Mouse (Mus musculus) megakaryocyte, embryonic 14.5 days (primary cell): ENCODE measurements around the gene Atp2c1. TPM values are rescaled to one million over a fixed set of nuclear protein-coding genes. Genes with fewer than 3 reads are reported as not detected.

Experiments used
- H3K27me3 ChIP-seq: replicated peaks from 2 replicates; pipeline ENCODE3; 2012; ENCODE audit warnings: inconsistent platforms
- H3K36me3 ChIP-seq: replicated peaks from 2 replicates; pipeline ENCODE3; 2012; ENCODE audit warnings: low read length, inconsistent platforms, mixed read lengths
- H3K4me1 ChIP-seq: 2 replicates; pipeline ENCODE4 v1.6.1; 2012; ENCODE audit warnings: inconsistent platforms
- H3K4me3 ChIP-seq: replicated peaks from 2 replicates; pipeline ENCODE3; 2012; ENCODE audit warnings: moderate library complexity, mild to moderate bottlenecking, inconsistent platforms
- H3K9me3 ChIP-seq: 2 replicates; pipeline ENCODE4 v1.6.1; 2012; ENCODE audit warnings: inconsistent platforms
- FLI1 ChIP-seq: IDR thresholded peaks from 2 replicates; pipeline ENCODE4 v1.6.1; 2012; ENCODE audit warnings: low read length, inconsistent platforms, mixed read lengths
- GATA1 ChIP-seq: IDR thresholded peaks from 3 replicates; pipeline ENCODE4 v1.6.1; 2012; ENCODE audit warnings: mixed read lengths, low read length, inconsistent platforms, borderline replicate concordance
- polyA plus RNA-seq: library from polyadenylated mRNA; stranded (reverse); fragments of >175 nt; gene quantifications from 2 replicates; pipeline ENCODE4 v1.2.3, GENCODE M21; 2012; ENCODE audit warnings: low replicate concordance; ENCODE audit not compliant: insufficient read depth

Atp2c1 gene
- polyA plus RNA-seq, 1 experiment = 4.5 TPM

GRCm38 (mm10) chr9:105494553-105495315 is 32.4 kb downstream of the Atp2c1 start:
- Histone ChIP-seq H3K9me3 (no peaks in the 10 kb centered on the region), H3K4me3 (peak overlapping the region; percentile 95), H3K27me3 (no peaks in the 10 kb centered on the region), H3K4me1 (peaks cover 60% of the 10 kb centered on the region), H3K36me3 (peaks cover 31% of the 10 kb centered on the region)
- TF ChIP-seq GATA1 (no peak), FLI1 (no peak)

- H3K4me1 ChIP-seq = peaks cover 61% of the 10 kb centered on the region
- H3K9me3 ChIP-seq = no peaks in the 10 kb centered on the region
- peaks cover 45% of the 10 kb centered on the region for H3K36me3 ChIP-seq
- TF ChIP-seq GATA1 (no peak), FLI1 (no peak)
- H3K27me3 ChIP-seq = no peaks in the 10 kb centered on the region
- H3K4me3 ChIP-seq = no peak overlapping the region
Observed at GRCm38 (mm10) chr9:105492744-105493143, 34.4 kb downstream of the Atp2c1 start.

- Histone ChIP-seq H3K9me3 (no peaks in the 10 kb centered on the region), H3K4me1 (peaks cover 60% of the 10 kb centered on the region), H3K36me3 (peaks cover 35% of the 10 kb centered on the region)
Observed at GRCm38 (mm10) chr9:105488363-105488762, 38.8 kb downstream of the Atp2c1 start.

GRCm38 (mm10) chr9:105484338-105485084 is 42.6 kb downstream of the Atp2c1 start:
- no peak for TF ChIP-seq GATA1
- no peak for TF ChIP-seq FLI1
- peaks cover 25% of the 10 kb centered on the region for H3K36me3 ChIP-seq
- peak overlapping the region; percentile 75 for H3K4me3 ChIP-seq
- peaks cover 69% of the 10 kb centered on the region for H3K4me1 ChIP-seq
- H3K27me3 ChIP-seq = no peaks in the 10 kb centered on the region
- H3K9me3 ChIP-seq = no peaks in the 10 kb centered on the region

More at GRCm38 (mm10) chr9:105488363-105488762, 38.8 kb downstream of the Atp2c1 start:
- no peak for TF ChIP-seq GATA1
- no peak for TF ChIP-seq FLI1
- H3K27me3 ChIP-seq = no peaks in the 10 kb centered on the region
- no peak overlapping the region for H3K4me3 ChIP-seq

GRCm38 (mm10) chr9:105483880-105484279 is 43.2 kb downstream of the Atp2c1 start:
- Histone ChIP-seq H3K4me3 (no peak overlapping the region), H3K9me3 (no peaks in the 10 kb centered on the region), H3K36me3 (peaks cover 19% of the 10 kb centered on the region), H3K4me1 (peaks cover 67% of the 10 kb centered on the region), H3K27me3 (no peaks in the 10 kb centered on the region)
- TF ChIP-seq FLI1 = no peak
- no peak for TF ChIP-seq GATA1

GRCm38 (mm10) chr9:105482715-105483510 is 44.2 kb downstream of the Atp2c1 start:
- peaks cover 11% of the 10 kb centered on the region for H3K36me3 ChIP-seq
- no peaks in the 10 kb centered on the region for H3K27me3 ChIP-seq
- H3K4me3 ChIP-seq = no peak overlapping the region
- peaks cover 68% of the 10 kb centered on the region for H3K4me1 ChIP-seq
- no peaks in the 10 kb centered on the region for H3K9me3 ChIP-seq
- TF ChIP-seq GATA1 (no peak), FLI1 (no peak)

- peaks cover 7% of the 10 kb centered on the region for H3K36me3 ChIP-seq
- no peak for TF ChIP-seq FLI1
- no peak for TF ChIP-seq GATA1
- no peaks in the 10 kb centered on the region for H3K27me3 ChIP-seq
- H3K4me1 ChIP-seq = peaks cover 64% of the 10 kb centered on the region
- H3K4me3 ChIP-seq = no peak overlapping the region
- no peaks in the 10 kb centered on the region for H3K9me3 ChIP-seq
Observed at GRCm38 (mm10) chr9:105482070-105482469, 45.0 kb downstream of the Atp2c1 start.

- H3K27me3 ChIP-seq = no peaks in the 10 kb centered on the region
- TF ChIP-seq FLI1 = no peak
- no peak for TF ChIP-seq GATA1
- peaks cover 43% of the 10 kb centered on the region for H3K36me3 ChIP-seq
- peaks cover 56% of the 10 kb centered on the region for H3K4me1 ChIP-seq
- H3K4me3 ChIP-seq = no peak overlapping the region
- no peaks in the 10 kb centered on the region for H3K9me3 ChIP-seq
Observed at GRCm38 (mm10) chr9:105476134-105476533, 51.0 kb downstream of the Atp2c1 start.

- peaks cover 51% of the 10 kb centered on the region for H3K36me3 ChIP-seq
- no peak for TF ChIP-seq GATA1
- peaks cover 44% of the 10 kb centered on the region for H3K4me1 ChIP-seq
- H3K27me3 ChIP-seq = no peaks in the 10 kb centered on the region
- no peaks in the 10 kb centered on the region for H3K9me3 ChIP-seq
- H3K4me3 ChIP-seq = no peak overlapping the region
Observed at GRCm38 (mm10) chr9:105474910-105475309, 52.2 kb downstream of the Atp2c1 start.
